Mouse (Mus musculus) adrenal gland, adult 8-10 months (tissue): ENCODE data around the gene Chrng. TPM values are rescaled to one million over a fixed set of nuclear protein-coding genes. Genes with fewer than 3 reads are reported as not detected.

Experiments
- DNase-seq: peaks from one replicate; pipeline ENCODE4 v3.0.0; 2022
- total RNA-seq, 4 experiments: library from RNA; stranded (reverse); gene quantifications; 2 replicates each; pipeline ENCODE4 v1.2.4; 2022

Chrng gene
- total RNA-seq: not detected

DNA sequence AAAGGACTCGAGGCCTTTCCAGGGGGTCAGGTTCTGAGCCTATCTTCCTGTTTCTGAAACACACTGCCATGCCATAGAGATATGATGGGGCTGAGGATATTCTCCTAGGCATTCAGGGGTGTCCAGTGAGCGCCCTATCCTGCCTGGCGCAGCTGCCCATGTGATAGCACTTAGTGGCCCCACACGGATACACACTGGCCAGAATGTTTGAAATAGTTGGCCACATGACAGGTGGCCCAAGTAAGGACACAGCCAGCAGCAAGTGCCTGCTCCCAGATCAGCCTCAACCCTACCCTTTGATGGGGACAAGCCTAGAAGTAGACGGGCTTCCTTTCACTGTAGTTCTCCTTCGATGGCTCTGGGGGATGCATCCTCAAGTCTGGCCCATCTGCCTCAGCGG, at the start of gene Chrng:
Gene Chrng, plus strand, starts transcription at position 193 of the 400 bp plus-strand sequence.
- DNase-seq: no peak

DNA sequence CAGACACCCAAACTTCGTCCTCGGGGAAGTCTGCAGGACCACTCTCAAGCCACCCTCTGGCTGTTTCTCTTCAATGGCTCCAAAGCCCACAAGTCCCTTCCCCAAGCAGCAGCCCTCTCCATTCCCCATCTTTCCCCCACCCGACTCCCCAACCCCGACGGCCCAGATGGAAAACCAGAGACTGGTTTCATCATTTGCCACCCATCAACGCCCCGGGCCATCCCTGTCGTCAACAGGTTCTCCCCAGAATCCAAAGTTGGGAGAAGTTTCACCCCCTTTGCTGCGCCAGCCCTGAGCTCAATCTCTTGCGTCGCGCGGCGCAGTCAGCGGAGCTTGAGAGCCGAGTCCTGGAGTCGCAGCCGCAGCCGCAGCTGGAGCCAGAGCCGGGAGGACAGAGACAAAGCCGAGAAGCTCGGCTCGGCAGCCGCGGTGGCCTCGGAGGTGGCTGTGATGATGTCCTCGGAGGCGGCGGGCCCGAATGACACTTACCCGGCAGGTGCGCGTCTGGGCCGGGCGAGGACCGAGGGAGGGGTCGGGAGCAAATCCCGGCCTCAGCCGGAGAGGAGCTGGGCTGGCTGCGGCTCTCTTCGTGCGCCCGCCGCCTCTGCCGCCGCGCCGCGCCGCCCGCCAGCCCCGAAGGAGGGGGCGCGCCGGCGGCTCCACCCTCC, 48.8 kb upstream of the Chrng start:
- DNase-seq: no peak

DNA sequence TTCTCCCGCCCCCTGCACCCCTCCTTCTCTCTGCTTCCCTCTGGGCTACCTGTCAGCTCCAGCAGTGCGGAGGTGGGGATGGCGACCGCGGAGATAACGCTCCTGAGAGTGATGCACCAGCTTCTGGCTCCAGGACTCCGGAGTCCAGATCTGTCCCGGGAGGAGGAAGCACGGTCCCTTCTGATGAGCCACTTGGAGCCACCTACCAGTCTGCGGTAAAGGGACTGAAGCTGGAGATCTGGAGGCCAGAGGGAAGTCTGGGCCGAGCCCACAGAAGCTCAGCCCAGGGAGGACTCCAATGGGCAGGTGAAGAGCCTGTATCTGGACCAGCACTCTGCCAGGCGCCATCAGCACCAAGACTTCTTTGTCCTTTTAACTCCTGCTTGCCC, 48.3 kb upstream of the Chrng start, which contains the start of gene Ecel1:
Gene Ecel1, minus strand, starts transcription at position 323 of the 389 bp plus-strand sequence.
- DNase-seq: no peak

DNA sequence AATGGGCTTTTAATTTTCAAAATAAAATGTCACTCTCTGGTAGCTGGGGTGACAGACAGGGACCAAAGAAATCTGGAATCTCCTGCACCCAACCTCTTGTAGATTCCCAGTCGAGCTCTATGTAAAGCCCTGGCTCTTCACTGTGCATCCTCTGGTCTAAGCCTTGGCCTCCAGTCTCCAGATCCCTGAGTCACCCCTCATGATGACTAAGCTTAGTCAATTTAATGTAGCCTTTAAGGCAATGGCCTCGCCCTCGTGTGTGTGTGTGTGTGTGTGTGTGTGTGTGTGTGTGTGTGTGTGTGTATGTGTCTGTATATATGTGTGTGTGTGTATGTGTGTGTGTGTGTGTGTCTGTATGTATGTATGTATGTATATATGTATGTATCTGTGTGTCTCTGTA, 45.1 kb upstream of the Chrng start:
- DNase-seq: no peak

DNA sequence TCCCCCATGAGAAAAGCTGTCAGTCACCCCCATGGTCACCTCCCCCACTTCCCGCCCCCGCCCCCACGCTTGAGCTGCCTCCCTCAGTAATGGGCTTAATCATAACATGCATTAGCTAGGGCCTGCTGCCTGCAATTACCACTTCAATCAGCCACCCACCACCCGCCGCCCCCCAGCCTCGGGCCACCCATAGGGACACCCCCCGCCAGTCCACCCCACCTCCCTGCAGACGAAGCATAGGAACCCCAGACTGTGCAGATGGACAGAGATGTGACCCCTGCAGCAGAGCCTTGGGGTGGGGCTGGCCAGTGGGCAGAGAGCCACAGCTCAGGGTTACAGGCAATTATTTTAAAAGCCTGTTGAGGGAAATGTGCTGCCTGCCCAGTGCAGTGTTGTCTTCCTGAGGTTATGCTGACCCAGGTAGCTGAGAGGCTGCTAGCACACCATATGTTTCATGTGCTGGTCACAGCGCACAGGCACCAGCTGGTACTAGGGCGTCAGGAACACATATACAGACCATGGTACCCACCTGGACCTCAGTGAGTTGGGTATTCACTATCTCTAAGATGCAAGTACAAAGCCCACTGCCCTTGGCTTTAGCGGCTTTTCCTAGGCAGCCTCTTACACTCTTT, 40.2 kb upstream of the Chrng start:
- DNase-seq: no peak

DNA sequence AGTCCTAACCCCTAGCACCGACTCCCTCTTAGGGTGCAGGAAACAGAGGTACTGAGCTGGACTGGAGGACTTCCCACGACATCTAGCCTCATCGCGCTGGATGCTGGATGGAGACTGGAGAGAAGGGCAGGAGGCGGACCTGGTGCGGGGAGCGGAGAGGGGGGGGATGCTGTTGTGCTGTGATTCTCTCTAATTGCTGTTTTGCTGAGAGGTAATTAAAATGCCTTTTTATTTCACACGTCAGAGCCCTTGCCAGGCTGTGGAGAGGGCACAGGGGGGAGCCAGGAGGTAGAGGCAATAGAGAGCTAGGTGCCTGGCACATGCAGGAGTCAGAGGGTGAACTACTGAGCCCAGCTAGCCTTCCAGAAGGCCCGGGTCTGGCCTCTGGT, 39.7 kb upstream of the Chrng start:
- no peak for DNase-seq

DNA sequence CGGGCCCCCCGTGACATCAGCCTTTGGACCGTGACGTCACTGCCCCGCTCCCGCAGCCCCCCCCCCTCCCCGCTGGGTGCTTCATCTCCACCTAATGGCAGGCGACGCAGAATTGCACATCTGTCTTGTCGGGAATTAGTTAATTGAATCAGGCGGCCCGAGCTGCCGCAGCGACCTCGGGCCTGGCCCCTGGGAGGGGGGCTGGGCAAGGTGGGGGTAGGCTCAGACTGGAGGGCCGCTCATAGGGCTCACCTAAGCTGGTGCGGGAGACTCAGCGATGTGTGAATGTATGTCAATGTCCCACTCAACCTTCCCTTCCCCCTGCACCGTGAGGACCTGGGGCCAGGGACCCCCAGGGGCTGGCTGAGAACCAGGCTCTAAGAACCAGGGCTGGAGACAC, 34.0 kb upstream of the Chrng start:
- no peak for DNase-seq

DNA sequence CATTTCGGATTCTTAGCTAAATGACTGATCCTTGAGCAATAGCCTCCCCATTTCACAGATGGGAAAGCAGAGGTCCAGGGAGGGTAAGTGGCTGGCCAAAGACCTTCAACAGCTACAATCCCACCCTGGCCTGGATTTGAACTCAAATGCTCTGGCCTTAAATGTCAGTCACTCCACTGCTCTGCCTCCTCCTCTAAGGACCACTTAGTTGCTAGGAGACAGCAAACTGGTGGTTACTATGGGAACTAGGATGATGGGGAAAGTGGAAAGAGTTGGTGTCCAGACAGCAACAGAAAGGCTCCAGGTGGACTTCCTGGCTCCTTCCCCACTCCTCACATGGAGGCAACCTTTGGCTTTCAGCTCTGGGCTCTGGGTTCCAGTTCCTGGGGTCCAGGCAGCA, 33.1 kb upstream of the Chrng start:
- DNase-seq: no peak

DNA sequence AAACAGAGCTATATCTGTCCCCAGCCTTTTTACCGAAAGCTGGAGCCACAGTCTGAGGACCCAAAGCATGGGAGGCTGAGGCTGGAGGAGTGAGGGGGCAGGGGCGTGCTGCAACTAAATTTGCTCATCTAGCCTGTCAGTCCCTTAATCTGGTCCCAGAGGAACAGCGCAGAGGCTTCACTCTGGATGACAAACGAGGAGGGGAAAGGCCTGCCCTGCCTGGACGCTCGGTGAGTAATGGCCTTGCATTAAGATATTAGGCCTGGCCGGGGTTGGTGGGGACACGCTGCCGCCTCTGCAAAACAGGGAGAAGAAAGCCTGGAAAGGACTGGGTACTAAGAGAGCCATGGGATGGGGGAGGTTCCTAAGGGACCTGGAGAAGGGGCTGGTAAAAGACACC, 32.1 kb upstream of the Chrng start:
- no peak for DNase-seq

DNA sequence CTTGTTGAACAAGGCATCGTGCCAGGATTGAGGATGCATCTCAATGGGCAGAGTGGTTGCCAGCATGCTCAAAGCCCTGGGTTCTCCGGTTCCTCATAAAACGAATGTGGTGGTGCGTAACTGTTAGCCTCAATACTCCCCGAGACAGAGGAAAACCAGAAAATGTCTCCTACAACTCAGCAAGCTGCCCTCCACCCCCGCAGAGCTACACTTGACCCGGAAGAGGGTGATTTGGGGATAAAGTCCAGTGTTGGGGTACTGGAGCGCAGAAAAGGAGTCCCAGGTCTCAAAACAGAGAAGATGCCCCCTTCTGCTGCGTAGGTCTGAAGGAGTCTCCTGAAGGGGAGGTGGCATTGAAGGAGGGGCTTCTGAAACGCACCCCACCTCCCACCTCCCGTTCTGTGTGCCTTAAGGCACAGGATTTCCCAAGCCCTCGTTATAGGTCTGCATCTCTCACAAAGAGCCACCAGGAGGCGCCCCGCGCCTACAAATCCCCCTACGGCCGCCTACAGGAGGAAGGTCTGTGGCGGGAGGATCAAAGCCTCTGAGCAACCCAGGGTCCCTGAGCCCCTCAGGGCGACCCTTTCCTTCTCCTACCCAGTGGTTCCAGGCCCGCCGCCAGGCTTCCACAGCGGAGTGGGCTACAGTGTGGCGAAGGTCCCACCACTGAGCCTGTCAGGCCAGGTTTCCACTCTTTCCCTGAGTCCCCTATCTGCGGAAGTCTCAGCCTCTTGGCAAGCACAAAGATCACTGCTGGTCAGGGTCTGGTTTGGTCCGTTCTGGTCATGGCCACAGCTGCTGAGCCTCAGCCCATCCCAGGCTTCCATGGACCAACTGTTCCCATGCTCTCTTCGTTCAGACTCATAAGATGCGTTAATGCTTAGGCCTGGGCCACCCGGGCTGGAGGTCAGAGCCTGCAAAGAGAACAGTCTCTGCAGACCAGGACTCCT, 30.2 kb upstream of the Chrng start:
- no peak for DNase-seq

DNA sequence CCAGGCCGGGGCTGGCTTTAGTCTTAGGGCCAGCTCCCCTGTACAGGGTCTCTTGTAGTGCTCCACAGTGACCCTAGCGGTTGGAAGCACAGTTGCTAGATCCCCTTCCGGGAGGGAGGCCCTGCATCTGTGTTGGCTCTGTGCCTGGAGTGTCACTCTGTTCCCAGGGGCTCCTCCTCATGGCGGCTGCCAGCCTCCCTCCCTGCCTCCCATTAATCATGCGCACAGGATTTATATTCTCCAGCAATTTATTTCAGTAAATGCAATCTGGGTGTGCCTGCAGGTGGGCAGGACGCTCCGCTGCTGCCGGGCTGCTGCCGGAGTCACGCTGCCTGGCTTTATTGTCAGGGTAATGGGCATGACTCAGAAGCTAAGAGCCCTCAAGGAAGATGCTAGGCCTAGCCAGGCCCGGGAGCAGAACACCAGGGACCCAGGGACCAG, 28.6 kb upstream of the Chrng start:
- no peak for DNase-seq

DNA sequence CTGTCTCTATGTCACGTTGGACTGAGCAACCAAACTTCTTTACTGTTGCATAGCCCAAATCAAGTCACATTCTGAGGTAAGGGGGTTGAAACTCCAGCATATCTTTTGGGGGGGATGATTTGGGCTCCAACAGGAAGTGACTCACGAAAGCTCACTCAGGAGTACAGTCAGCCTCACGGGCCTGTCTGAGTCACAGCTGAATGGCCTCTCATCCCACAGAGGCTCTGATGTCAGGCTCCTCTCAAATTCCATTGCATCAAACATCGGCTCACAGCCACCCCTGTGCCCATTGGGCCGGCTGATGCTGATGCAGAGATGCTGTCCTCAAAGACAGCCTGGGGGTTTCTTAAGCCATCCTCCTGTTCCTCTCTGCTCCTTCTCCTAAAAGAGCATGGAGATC, 23.6 kb upstream of the Chrng start:
- peak; percentile 61 for DNase-seq

DNA sequence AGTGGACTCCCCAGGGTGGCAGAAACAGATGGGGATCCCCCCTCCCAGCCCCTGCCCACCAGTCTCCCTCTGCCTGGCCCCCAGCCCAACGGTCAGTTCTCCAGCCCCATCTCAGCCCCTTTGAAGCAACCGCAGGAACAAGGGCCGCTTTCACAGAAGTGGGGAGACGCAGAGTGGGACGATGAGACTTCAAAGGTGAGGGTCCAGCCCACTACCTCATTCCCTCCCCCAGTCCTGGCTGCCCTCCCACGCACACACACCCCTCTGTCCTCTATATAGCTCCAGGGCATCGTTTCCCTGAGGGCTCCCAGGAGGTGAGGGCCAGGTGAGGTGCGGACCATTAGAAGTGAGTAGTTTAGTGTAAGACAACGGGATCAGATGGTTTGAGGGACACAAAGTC, 21.4 kb upstream of the Chrng start, which contains the start of gene Prss56:
Gene Prss56, plus strand, starts transcription at position 301 of the 400 bp plus-strand sequence.
- no peak for DNase-seq

DNA sequence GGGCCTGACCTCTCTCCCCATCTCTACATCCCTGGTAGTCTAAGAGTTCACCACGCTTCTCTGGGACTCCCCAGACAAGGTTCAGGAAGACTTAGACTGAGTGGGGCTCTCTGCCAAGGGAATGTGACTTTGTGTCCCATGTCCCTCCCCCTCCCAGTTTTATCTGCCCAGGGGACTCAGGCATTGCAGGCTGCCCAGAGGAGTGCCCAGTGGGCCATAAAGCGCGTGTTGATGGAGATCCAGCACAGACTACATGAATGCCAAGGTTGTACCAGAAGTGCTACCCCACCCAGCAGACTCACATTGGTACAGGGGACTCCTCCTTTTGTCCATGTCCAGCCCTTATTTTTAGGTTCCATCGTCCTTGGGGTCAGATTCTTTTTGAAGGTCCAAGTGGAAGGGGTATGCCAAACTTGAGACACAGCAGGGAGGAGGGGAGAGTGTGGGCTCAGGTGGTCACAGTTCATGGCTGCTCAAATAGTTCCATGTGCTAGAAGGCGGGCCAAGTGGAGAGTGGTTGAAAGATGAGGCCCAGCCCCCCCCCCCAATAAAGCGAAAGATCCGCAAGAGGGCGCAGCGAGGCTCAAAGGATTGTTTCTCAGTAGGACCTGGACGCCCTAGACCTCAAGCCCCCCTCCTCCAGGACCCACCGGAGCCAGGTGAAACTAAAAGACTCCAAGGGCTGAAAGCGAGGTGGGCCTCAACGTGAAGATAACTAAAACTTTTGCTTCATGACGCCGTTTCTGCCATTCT, 20.3 kb upstream of the Chrng start:
- no peak for DNase-seq

DNA sequence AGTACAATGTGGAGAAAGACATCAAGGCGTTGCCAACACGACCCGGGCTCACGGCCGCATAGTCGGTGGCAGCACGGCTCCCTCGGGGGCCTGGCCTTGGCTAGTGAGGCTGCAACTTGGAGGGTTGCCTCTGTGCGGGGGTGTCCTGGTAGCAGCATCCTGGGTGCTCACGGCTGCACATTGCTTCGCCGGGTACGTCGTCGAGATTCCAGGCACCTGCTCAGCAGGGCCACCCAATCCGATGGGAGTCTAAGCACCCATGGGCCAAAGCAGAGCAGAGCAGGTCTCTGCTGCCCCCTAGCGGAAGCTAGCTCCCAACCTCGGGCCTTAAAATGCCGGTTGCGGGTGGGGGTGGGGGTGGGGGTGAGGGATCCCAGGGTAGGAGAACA, 19.7 kb upstream of the Chrng start:
- DNase-seq: peak; percentile 52

DNA sequence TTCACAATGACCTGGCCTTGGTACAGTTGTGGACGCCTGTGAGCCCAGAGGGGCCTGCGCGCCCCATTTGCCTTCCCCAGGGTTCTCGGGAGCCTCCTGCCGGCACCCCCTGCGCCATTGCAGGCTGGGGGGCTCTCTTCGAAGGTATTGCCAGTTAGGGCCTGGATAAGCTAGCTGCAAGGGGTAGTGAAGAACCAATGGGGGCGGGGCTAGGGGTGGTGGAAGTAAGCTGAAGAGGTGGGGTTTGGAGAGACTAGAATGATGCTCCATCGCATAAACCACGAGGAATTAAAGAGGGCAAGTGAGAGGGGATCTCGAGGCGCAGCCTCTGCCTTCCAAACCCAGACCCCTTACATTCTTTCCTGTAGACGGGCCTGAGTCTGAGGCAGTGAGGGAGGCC, 18.9 kb upstream of the Chrng start:
- DNase-seq: no peak

DNA sequence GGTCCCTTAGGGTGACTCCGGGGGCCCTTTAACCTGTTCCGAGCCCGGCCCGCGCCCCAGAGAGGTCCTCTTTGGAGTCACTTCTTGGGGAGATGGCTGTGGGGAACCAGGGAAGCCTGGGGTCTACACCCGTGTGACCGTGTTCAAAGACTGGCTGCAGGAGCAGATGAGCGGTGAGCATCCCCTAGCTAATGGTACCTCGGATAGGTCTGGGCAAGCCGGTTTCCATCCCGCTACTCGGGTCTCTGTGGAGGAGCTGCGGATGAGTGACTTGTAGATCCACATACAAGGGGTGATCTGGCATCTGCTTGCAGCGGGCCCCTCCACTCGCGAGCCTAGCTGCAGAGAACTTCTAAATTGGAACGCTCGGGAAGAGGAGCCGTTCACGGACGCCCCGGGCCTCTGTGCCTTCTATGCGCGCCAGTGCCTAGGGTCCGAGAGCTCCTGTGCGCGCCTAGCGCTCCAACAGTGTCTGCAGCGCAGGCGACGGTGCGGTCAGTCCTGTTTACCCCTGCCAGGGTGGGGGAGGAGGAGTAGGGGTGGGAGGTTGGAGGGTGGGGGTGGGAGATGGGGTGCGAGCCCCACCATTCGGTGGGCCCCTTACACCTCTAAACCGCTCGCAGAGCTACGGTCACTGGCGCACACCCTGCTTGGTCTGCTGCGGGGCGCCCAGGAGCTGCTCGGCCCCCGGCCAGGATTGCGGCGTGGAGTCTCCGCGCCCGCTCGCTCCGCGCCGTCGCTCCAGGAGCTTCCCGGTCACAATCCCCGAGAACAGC, 18.0 kb upstream of the Chrng start:
- no peak for DNase-seq

DNA sequence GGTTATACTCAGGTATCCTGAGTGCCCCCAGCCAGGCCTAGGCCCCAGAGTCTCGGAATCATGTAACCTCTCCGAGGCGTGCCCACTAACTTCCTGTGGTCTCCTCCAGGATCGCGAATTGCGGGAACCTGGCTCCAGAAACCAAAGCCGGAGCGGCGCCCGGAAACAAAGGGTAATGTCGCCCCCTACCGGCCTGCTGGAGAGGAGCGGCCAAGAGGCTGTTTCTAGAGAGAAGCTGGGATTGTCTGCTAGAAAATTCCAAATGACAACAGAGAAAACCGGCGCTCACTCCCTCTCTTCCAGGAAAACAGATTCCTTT, 17.5 kb upstream of the Chrng start:
- no peak for DNase-seq

DNA sequence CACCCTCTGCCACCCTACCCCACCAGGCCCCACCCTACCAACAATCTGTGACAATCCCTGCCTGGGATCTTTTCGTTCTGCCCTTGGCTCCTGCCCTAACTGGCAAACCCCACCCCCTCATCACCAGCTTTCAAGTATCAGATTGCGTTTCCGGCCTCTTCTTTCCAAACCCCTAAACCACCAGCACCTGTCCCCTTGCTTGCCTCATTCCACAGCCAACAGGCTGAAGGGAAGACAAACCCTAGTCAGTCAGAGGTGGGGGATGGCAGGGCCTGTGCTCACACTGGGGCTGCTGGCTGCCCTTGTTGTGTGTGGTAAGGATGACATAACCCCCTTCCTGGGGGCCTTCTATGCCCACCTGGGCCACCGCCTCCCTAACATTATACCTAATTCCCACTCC, 14.0 kb upstream of the Chrng start, which contains the start of gene Chrnd:
Gene Chrnd, plus strand, starts transcription at position 179 of the 400 bp plus-strand sequence.
- DNase-seq: no peak

DNA sequence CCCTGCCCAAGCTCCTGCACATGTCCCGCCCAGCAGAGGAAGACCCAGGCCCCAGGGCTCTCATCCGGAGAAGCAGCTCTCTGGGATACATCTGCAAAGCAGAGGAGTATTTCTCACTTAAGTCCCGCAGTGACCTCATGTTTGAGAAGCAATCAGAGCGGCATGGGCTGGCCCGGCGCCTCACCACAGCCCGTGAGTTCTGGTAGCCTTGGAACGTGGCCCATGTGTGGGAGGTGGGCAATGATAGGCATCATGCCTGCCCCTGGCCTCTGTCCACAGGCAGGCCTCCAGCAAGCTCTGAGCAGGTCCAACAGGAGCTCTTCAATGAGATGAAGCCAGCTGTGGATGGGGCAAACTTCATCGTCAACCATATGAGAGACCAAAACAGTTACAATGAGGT, 7.2 kb upstream of the Chrng start:
- no peak for DNase-seq

DNA sequence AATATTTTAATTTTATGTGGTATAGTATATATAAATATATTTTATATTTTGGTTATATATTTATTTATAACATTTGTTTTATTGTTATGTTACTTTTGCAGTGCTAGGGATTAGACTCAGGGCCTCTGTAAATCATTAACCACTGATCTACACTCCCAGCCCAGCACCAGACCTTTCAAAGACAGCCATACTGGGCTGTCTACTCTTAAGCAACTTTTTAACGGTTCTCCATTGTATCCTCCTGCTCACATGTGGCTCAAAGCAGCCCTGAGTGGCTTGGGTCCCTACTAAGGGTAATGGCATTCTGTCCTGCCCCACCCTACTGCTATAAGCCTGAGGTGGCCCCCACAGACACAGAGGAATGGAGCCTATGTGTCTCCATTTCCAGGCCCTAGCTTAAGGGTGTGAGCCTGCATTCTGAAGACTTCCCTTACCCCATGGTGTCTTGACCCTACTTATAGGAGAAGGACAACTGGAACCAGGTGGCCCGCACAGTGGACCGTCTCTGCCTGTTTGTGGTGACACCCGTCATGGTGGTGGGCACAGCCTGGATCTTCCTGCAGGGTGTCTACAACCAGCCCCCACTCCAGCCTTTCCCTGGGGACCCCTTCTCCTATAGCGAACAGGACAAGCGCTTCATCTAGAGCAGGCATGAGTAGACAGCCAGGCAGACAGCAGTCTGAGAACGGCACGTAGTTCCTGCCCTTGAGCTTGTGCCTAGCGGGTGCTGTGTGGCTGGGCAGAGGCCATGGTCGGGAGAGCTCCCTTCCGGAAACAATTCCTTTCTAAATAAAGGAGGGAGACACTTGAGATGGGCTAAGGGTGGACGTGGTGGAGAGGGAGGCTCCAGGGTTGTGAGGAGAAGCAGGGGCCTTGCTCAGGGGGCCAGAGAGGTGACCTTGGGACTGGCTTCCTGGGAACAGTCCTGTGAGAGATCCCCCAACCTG, 6.1 kb upstream of the Chrng start:
- no peak for DNase-seq
